Mouse (Mus musculus) retina, postnatal 1 day (tissue): Measurements from ENCODE around the gene E2f7.

ENCODE experiments used
- DNase-seq: peaks from one replicate; pipeline ENCODE4 v3.0.0-alpha.2; 2012

Gene E2f7

DNA sequence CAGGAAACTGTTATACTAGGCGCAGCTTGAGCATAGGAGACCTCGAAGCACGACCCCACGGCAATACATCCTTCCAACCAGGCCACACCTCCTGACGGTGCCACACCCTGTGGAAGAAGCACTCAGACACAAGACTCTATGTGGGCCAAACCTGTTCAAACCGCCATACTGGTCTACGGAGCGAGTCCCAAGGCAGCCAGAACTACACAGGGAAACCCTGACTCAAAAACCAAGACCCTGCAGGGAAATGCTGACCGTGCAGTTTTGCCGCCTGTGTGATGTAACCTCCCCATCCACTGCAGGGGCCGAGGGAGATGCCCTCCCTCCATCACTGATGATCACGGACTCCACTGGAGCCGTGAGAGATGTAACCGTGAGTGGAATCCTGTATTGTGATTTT lies 36.5 kb downstream of the E2f7 start:
- no peak for DNase-seq

- peak; percentile 41 for DNase-seq
Observed at GRCm38 (mm10) chr10:110782655-110783054, 37.4 kb downstream of the E2f7 start.

DNA sequence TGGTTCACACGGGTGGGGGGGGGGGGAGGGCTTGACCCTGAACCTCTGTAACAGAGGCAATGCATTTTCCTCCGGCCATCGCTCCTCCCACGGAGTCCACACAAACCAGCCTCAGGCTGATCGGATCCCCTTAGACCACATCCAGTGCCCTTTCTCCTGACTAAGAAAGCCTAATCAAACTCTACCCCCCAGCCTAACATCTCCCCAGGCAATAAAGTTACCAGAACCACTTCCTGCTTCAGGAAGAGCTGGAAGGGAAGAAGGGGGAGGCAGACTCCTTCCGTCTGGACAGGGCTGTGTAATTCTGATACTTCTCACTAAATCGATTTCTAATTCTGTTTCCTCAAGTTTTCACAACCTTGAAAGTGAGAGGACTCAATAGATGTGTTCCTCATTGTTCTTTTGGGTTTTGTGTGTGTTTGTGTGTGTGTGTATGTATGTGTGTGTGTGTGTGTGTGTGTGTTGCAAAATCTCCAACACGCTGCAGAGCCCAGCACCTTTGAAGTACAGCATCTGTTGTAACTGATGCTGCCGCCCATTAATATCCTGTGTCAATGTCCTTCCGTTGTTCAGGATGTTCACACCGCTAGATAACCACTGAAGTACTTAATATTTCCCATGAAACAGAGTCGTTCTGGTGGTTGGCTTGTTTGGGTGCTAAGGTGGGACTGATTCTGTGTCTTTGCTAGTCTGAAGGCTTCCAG lies 43.0 kb downstream of the E2f7 start:
- no peak for DNase-seq

GRCm38 (mm10) chr10:110789683-110790082 lies 44.4 kb downstream of the E2f7 start:
- DNase-seq = no peak

- DNase-seq = no peak
Observed at GRCm38 (mm10) chr10:110793150-110793787, 48.0 kb downstream of the E2f7 start.

DNA sequence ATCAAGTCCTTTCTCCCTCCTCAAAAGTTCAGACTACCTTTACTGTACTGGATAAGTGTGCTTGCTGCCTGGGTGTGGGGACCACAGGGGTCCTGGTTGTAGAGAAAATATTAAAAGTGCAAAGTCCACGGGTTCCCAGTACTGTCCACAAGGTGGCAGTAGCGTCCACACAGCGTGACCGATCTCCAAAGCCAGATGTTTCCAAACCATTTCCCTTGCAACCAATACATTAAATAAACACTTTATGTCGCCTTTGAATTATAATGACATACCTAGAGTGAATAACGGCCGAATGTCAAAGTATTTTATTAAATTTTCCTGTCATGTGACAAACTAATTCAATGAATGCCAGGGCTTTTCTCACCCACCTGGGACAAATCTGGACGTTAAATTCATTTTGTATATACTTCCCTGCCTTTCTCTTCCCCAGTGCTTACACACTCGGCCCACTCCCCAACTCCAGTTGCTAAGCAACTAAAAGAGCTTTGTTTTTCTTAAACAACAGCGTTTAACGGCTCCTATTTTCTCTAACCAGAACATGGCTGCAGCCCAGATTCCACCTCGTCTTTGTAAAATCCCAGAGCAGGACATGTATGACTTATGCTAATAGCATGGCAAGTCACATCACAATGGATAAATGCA lies 49.4 kb downstream of the E2f7 start:
- DNase-seq = peak; percentile 72

DNA sequence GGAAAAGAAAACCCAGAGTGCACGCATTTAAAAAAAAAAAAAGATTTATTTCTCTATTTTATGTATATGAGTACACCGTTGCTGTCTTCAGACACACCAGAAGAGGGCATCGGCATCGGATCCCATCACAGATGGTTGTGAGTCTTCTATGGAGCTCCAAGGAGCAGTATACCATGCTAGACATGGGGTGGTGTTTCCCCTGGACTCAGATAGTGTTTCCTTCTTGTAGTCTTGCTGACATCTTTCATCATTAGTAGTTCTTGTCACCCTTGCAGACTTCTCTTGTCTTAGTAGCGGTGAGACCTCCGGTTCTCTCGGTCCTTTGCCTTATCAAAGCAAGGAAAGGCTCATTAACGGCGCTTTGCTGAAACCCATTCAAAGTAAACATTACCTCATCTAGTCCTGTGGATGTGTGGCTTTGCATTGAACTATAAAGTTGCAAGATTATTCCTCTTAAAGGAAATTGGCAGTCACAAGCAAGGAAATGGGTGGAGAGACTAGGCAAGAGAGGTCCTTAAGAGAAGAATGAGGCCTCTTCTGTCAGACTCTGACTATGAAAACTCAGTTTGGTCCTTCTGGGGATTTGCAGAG lies 50.1 kb downstream of the E2f7 start:
- no peak for DNase-seq

DNA sequence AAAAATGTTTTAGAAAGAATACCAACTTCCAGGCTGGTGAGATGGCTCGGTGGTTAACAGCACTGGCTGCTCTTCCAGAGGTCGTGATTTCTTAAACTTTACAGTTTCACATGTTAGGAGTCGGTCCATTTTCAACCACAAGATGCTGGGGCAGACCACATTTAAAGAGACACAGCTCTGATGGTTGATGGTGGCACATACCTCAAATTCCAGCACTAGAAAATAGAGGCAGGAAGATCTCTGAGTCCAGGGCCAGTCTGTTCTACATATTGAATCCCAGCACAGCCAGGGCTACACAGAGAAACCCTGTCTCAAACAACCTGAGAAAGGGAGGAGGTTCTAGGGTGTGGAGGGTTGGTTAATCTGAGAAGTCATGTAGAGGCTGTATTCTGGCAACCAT lies 56.1 kb downstream of the E2f7 start:
- DNase-seq = no peak

- no peak for DNase-seq
Observed at GRCm38 (mm10) chr10:110804279-110805024, 59.2 kb downstream of the E2f7 start.

DNA sequence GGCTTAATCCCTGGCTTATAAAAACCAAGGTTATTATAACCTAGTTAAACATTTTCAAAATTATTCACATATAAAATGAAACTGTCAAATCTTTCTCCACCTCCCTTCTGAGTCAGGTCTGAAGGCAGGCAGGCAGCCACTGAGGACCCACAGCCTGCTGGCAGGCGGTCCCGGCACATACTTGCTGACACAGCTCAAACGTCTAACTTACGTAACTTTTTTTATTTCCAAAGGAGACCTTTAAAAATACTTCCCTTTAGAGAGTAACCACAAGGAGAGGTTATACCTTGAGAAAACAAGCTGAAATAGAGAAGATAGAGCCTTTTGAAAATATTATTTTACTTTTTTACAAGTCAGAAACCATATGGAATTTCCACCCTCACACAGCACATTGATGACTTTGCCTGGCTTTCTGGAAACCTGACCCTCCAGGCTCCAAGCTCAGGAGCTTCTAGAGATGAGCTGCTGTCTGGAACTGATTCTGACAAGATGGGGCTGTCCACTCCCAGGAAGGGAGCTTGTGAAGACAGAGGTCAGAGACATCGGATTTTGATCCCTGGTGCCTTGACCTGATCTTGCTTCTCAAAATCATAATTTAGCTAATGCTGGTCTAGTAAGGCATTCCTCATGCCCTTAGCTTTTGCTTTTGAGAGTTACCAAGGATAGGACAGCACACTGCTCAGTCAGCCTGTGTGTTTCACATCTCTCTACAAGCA lies 59.9 kb downstream of the E2f7 start:
- no peak for DNase-seq

GRCm38 (mm10) chr10:110806471-110806870 lies 61.2 kb downstream of the E2f7 start:
- DNase-seq = no peak

DNA sequence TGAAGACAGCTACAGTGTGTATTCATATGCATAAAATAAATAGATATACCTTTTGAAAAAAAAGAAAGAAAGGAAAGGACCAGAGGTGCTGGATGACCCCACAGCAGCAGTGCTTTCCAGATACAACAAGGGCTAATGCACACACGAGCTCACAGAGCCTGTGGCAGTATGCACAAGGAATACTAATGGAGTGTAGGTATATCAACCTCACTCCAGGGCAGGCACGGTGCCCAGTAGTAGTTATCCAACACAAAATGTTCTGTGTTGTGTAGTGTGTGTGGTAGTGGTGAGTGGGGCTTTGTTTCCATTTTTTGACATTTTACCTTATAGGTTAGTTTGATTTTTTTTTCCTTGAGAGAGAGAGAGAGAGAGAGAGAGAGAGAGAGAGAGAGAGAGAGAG lies 65.3 kb downstream of the E2f7 start:
- no peak for DNase-seq

DNA sequence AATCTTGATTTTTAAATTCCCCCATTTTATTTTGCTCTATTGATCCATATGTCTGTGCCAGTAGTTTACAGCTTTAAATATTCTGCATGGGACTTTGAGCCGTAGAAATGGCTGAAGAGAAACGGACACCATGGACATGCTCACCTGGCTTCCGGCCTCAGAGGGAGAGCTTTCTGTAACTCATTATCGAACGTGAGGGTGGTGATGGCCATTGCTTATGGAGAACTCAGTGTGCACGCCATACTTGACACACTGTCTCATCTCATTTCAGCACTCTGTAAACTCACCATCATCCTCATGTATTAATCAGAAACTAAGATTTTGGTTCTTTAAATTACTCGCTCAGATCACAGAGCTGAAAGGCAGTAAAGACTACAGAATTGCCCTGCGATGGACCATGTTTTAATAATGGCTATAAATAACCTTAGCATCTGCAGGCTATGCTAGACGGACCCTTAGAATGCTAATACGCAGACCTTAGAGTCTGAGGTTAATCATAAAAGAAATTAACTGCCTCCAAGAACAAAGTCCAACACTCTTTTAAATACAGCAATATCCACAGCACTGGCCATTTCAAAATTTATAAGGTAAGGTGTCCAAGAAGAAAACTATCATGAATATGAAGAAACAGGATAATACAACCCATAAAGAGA lies 66.1 kb downstream of the E2f7 start:
- DNase-seq = no peak

DNA sequence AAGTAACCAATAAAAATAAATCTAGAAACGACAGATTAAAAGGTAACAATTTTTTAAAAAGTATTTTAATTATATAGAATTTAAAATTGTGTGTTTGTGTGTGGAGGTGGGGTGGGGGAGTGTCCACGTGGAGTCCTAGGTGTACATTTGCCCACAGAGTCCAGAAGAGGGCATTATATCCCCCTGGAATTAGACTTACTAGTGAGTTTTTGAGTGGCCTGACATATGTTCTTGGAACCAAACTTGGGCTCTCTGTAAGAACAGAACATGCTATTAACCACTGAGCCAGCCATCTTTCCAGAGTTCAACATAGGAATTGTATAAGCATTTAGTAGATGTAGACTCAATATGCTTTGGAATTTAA lies 66.6 kb downstream of the E2f7 start:
- DNase-seq = no peak

GRCm38 (mm10) chr10:110821139-110821538 lies 75.9 kb downstream of the E2f7 start:
- DNase-seq = no peak

DNA sequence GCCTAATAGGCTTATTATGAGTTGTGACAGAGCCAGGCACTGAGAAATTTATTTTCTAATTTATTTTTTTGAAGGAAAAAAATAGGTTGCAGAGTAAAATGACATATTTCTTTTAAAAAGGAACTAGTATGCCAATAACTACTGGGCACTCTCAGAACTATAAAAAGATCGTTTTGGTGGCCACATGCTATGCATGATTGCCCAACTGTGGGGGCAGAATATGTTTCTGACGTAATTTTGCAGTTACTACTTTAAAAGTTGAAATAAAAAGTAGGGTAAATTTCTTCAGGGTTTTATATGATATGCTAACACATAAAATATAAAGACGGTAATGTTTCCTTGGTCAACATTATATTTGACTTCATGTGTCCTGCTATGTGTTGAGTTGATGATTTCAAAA lies 76.5 kb downstream of the E2f7 start:
- DNase-seq = no peak

DNA sequence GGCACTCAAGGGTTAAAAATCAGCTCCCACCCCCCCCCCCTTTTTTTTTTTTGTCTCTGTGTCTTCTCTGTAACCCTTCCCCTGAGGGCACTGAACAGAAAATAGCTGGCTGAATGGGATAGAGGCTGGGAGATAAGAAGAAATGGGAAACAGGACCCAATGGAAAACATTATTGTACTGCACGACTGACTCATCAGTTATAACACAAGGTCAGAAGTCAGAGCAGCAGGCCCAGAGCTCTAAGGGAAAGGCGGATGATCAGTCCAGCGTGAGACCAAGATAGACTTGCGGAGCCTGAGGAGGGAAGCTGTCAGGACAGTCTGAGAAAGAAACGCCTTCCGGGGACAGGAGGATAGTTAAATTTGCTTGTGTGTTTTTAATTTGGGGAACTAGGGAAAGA lies 87.1 kb downstream of the E2f7 start:
- peak; percentile 34 for DNase-seq

DNA sequence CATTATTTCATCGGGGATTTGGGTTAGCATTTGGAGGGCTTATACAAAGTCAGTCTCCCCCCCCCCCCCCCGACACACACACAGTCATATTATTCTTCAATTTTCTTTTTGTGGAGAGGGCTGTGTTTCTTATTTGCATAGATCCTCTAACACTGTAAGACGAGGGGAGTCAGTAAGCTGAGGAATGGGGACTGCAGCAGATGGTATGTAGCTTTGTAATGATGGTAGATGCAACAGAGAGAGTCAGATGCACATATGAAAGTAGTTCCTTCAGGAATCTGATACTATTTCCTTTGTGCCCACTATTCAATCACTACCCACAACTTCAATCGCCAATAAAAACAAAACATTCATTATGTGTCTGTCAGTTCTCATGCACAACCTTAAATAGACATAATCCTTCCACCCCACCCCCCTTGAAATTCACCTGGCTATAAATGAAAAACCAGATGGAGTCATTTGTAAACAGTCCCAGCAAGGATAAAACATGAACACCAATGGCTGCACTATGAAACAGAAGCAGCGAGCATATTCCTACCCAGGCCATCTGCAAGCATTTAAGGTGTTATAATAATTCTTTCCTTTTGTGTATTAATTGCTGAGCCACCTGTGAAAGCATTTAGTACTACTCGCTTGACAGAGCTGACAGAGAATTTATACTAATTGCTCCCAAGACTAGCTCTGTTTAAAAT lies 90.0 kb downstream of the E2f7 start:
- DNase-seq = no peak
